Comparison of ENCODE assay signal across 14 mouse cellular contexts in genomic region chr12:5549796-5550195, GRCm38 (mm10).
DNase-seq lines count a peak whose midpoint lies in the region; ATAC-seq and TF ChIP-seq lines count a peak whose summit lies in the region.
"Had no signal": no experiment of that assay in that cellular context is flagged by ENCODE, and none has a peak within 500 bp of the region (broad histone marks: within the 10 kb centered on the region; RNA-seq: fewer than 3 reads in every experiment).

No protein-coding gene starts in this region.

- no peak for TF ChIP-seq CTCF in midbrain, postnatal 0 days (IDR thresholded peaks at IDR 0.05)
- no peak for TF ChIP-seq CTCF in hindbrain, postnatal 0 days (IDR thresholded peaks at IDR 0.05; ENCODE audit: low read depth)
- TF ChIP-seq CTCF in layer of hippocampus, adult 2 months (conservative IDR thresholded peaks at IDR 0.05): no peak

- no peaks in the 10 kb centered on the region for H3K27me3 ChIP-seq in midbrain, embryonic 14.5 days (ENCODE audit: control insufficient read depth, insufficient read depth, low read length)
- H3K27me3 ChIP-seq in midbrain, postnatal 0 days (ENCODE audit: insufficient read depth, low read length): no peaks in the 10 kb centered on the region
- no peaks in the 10 kb centered on the region for H3K27me3 ChIP-seq in embryonic facial prominence, embryonic 12.5 days
- no peaks in the 10 kb centered on the region for H3K27me3 ChIP-seq in hindbrain, postnatal 0 days (ENCODE audit: insufficient read depth, low read length)
- H3K27me3 ChIP-seq: embryonic facial prominence, embryonic 15.5 days had no signal

- 55% methylated on average over 7 of the region's 7 CpGs for WGBS in midbrain, embryonic 14.5 days
- WGBS in midbrain, postnatal 0 days: 55% methylated on average over 7 of the region's 7 CpGs
- 11% methylated on average over 7 of the region's 7 CpGs for WGBS in embryonic facial prominence, embryonic 12.5 days
- WGBS in hindbrain, postnatal 0 days: 22% methylated on average over 7 of the region's 7 CpGs

- H3K4me3 ChIP-seq in midbrain, embryonic 14.5 days (replicated peaks; ENCODE audit: low read depth, low read length): no peak overlapping the region
- H3K4me3 ChIP-seq in midbrain, postnatal 0 days (ENCODE audit: low read depth, low read length): no peak overlapping the region
- H3K4me3 ChIP-seq in embryonic facial prominence, embryonic 12.5 days: no peak overlapping the region
- H3K4me3 ChIP-seq in hindbrain, postnatal 0 days (ENCODE audit: low read length): no peak overlapping the region
- no peak overlapping the region for H3K4me3 ChIP-seq in layer of hippocampus, adult 2 months
- H3K4me3 ChIP-seq: embryonic facial prominence, embryonic 15.5 days had no signal

- no peaks in the 10 kb centered on the region for H3K36me3 ChIP-seq in midbrain, embryonic 14.5 days (ENCODE audit: control insufficient read depth, insufficient read depth, low read length)
- H3K36me3 ChIP-seq in midbrain, postnatal 0 days (ENCODE audit: insufficient read depth, low read length): no peaks in the 10 kb centered on the region
- no peaks in the 10 kb centered on the region for H3K36me3 ChIP-seq in embryonic facial prominence, embryonic 12.5 days
- H3K36me3 ChIP-seq in hindbrain, postnatal 0 days (ENCODE audit: insufficient read depth, low read length): no peaks in the 10 kb centered on the region
- H3K36me3 ChIP-seq: embryonic facial prominence, embryonic 15.5 days had no signal

- no peak overlapping the region for H3K27ac ChIP-seq in midbrain, embryonic 14.5 days (replicated peaks; ENCODE audit: low read depth, low read length)
- no peak overlapping the region for H3K27ac ChIP-seq in midbrain, postnatal 0 days (ENCODE audit: low read depth, low read length)
- H3K27ac ChIP-seq in embryonic facial prominence, embryonic 12.5 days: no peak overlapping the region
- H3K27ac ChIP-seq in hindbrain, postnatal 0 days: peak overlapping the region; percentile 42; the same call in 1 of the 2 replicates
- H3K27ac ChIP-seq in layer of hippocampus, adult 2 months: no peak overlapping the region
- H3K27ac ChIP-seq: embryonic facial prominence, embryonic 15.5 days; liver, embryonic 14.5 days had no signal

- ATAC-seq in midbrain, embryonic 14.5 days (ENCODE audit: low FRiP score, low TSS enrichment): no peak
- no peak for ATAC-seq in midbrain, postnatal 0 days (ENCODE audit: low FRiP score)
- 0 out of 2 replicates have a peak, but pooled peaks have one; percentile 73 for ATAC-seq in embryonic facial prominence, embryonic 12.5 days (ENCODE audit: insufficient number of reproducible peaks, insufficient read depth, low FRiP score, low TSS enrichment)
- peak; percentile 29; the same call in 1 of the 2 replicates for ATAC-seq in hindbrain, postnatal 0 days

- H3K4me2 ChIP-seq in midbrain, embryonic 14.5 days (ENCODE audit: low read length): no peak overlapping the region
- no peak overlapping the region for H3K4me2 ChIP-seq in midbrain, postnatal 0 days (ENCODE audit: low read depth, low read length, poor library complexity, severe bottlenecking)
- H3K4me2 ChIP-seq in embryonic facial prominence, embryonic 12.5 days (replicated peaks): no peak overlapping the region
- no peak overlapping the region for H3K4me2 ChIP-seq in hindbrain, postnatal 0 days (ENCODE audit: low read depth, low read length)
- H3K4me2 ChIP-seq: embryonic facial prominence, embryonic 15.5 days had no signal

- H3K4me1 ChIP-seq in midbrain, embryonic 14.5 days (ENCODE audit: control insufficient read depth, insufficient read depth, low read length): peaks cover 5% of the 10 kb centered on the region
- no peaks in the 10 kb centered on the region for H3K4me1 ChIP-seq in midbrain, postnatal 0 days (ENCODE audit: insufficient read depth, low read length)
- H3K4me1 ChIP-seq in embryonic facial prominence, embryonic 12.5 days: peaks cover 7% of the 10 kb centered on the region
- H3K4me1 ChIP-seq in hindbrain, postnatal 0 days (ENCODE audit: insufficient read depth, low read length): peaks cover 2% of the 10 kb centered on the region; the same call in 1 of the 2 replicates

- H3K9ac ChIP-seq in midbrain, embryonic 14.5 days (replicated peaks; ENCODE audit: low read length): no peak overlapping the region; the same call in 1 of the 2 replicates
- no peak overlapping the region for H3K9ac ChIP-seq in midbrain, postnatal 0 days (replicated peaks; ENCODE audit: low read length, poor library complexity, severe bottlenecking)
- no peak overlapping the region for H3K9ac ChIP-seq in embryonic facial prominence, embryonic 12.5 days
- H3K9ac ChIP-seq in hindbrain, postnatal 0 days (replicated peaks; ENCODE audit: low read length): no peak overlapping the region
- H3K9ac ChIP-seq: embryonic facial prominence, embryonic 15.5 days; liver, embryonic 14.5 days had no signal

- no peaks in the 10 kb centered on the region for H3K9me3 ChIP-seq in midbrain, embryonic 14.5 days (ENCODE audit: control insufficient read depth, low read length)
- no peaks in the 10 kb centered on the region for H3K9me3 ChIP-seq in midbrain, postnatal 0 days (ENCODE audit: low read length)
- H3K9me3 ChIP-seq in embryonic facial prominence, embryonic 12.5 days: no peaks in the 10 kb centered on the region
- no peaks in the 10 kb centered on the region for H3K9me3 ChIP-seq in hindbrain, postnatal 0 days (ENCODE audit: low read length)
- H3K9me3 ChIP-seq: embryonic facial prominence, embryonic 15.5 days had no signal

- DNase-seq in midbrain, embryonic 14.5 days: peak; percentile 19
- DNase-seq in midbrain, postnatal 0 days (ENCODE audit: low spot score): no peak
- peak; percentile 39 for DNase-seq in hindbrain, postnatal 0 days (ENCODE audit: low spot score)
- DNase-seq in layer of hippocampus, adult 2 months (ENCODE audit: low spot score in 2 of 2): no peak
- DNase-seq in gastrocnemius, postnatal 4 days (ENCODE audit: low spot score in 2 of 2): no peak
- no peak for DNase-seq in layer of hippocampus, adult 11-12 months (ENCODE audit: low spot score)
- DNase-seq: cerebellum, adult 11-12 months; heart, postnatal 36 days; kidney, adult 18-20 months; lung, postnatal 36 days; spleen, adult 18-20 months had no signal

Comparison
In these comparisons a context has a peak if more than half of its experiments do, and no peak if none do; other contexts are left out.
1. DNase-seq: peak in midbrain, embryonic 14.5 days (single experiment) and hindbrain, postnatal 0 days (single experiment); none in midbrain, postnatal 0 days (single experiment), layer of hippocampus, adult 2 months (0 of 2), gastrocnemius, postnatal 4 days (0 of 2) and layer of hippocampus, adult 11-12 months (single experiment).
2. ATAC-seq: peak in embryonic facial prominence, embryonic 12.5 days (single experiment) and hindbrain, postnatal 0 days (single experiment); none in midbrain, embryonic 14.5 days (single experiment) and midbrain, postnatal 0 days (single experiment).